Mouse (Mus musculus) retina, embryonic 14.5 days (tissue): ENCODE results near the gene Prss1.
"Not testable (repeated sequence)": the region's sequence is repeated elsewhere in the genome, so short reads cannot be mapped to it uniquely, and the experiment has no call there.

Experiments
- DNase-seq: peaks from one replicate; pipeline ENCODE4 v3.0.0-alpha.2; 2015; ENCODE audit warnings: low spot score

Prss1 gene

GRCm38 (mm10) chr6:41458632-41459031 lies at the start of gene Prss1:
Gene Prss1 (plus strand): TSS chr6:41458932.
- not testable (repeated sequence) for DNase-seq

- DNase-seq: not testable (repeated sequence)
Measured at GRCm38 (mm10) chr6:41442261-41442660, 16.5 kb upstream of the Prss1 start.

DNA sequence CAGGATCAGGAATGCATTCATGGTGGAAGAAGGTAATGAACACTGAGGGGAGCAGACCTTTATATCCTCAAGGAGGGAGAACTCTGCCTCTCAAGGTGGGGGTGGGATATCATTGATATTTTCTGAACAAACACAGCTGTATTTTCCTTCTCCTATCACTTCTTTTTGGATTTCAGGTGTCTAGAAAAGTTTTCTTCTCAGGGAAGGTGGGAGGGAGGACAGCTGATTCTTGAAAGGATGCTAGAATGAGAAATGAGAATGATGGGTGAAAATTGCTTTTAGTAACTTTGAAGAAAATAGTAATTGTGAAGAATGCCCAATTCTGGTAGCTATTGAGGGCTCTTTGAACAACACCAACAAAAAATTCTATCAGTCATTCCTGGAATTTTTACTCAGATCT lies 12.7 kb upstream of the Prss1 start, which contains the start of gene Gm10334:
TSS of gene Gm10334 (minus strand) at position 101 of the 400 bp plus-strand sequence.
- DNase-seq: not testable (repeated sequence)

DNA sequence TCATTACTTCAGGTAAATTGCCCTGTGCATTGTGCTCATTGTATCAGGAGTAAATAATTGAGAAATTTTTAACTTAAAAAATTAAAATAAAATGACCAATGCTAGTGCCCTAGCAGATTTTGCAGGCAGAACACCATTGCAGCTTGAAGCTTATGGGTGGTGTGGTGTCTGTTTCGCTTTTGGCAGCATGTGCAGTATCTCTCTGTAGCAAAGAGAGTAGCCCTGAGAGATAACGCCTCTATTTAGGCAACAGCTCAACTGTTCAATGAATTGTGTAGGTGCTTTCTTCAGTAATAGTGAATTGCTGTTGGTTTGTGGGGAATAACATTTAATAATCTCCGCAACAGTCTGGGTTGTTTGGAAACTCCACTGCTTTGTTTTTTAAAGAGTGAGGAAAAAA lies 40.6 kb downstream of the Prss1 start:
- DNase-seq: no peak

DNA sequence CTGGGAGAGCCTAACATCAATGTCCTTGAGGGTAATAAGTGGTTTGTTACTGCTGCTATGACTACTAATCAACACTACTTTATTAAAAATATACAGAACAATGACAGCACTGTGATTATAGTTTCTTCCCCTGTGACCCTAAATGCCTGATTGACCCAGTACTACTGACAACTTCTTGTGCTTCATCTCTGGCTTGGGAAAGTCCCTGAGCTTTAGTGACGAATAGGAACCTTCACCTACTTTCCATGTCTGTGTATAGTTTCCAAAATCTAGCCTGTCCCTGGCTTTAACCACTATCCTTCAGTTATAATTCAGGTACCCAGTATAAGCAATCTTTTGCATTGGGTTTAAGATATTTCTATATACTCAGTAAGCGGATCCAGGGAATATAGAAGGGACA lies 46.2 kb downstream of the Prss1 start:
- no peak for DNase-seq

GRCm38 (mm10) chr6:41505323-41505722 lies 46.6 kb downstream of the Prss1 start:
- DNase-seq: no peak
